Mouse (Mus musculus) adrenal gland (tissue): ENCODE data around the gene Crip2.

Experiments used
- intact Hi-C: fragments of 180-260 bp; cut with DNase I; formaldehyde crosslinking; loops from one replicate; pipeline ENCODE4 v1.15.1; 2025
- long read RNA-seq, 2 experiments: library from polyadenylated mRNA; unstranded; transcript quantifications; one replicate each; pipeline ENCODE4 v2.0.0; 2020; ENCODE audit warnings: borderline replicate concordance in 1 of 2; ENCODE audit not compliant: insufficient replicate concordance in 1 of 2

The Crip2 gene
- long read RNA-seq, experiment 1, transcript Crip2-201 (7 exons, 1,439 nt), result major isoform, 100 of 112 reads
- long read RNA-seq, experiment 1, partial matches to known transcripts, result 2 of 112 reads
- long read RNA-seq, experiment 1, other reads (novel, unspliced or antisense), result 6 of 112 reads
- long read RNA-seq, experiment 2, transcript Crip2-203 (6 exons, 647 nt), result minor isoform, 6 of 153 reads
- long read RNA-seq, experiment 2, transcript Crip2-201 (7 exons, 1,439 nt), result major isoform, 136 of 153 reads
- long read RNA-seq, experiment 2, partial matches to known transcripts, result 3 of 153 reads
- long read RNA-seq, experiment 2, other reads (novel, unspliced or antisense), result 5 of 153 reads

- intact Hi-C loops, result no loop called here
Observed at GRCm38 (mm10) chr12:113139908-113140615, at the start of gene Crip2. Gene Crip2 (plus strand): TSS chr12:113140236.

- intact Hi-C loops, result no loop called here
Observed at GRCm38 (mm10) chr12:113097040-113097439, 43.0 kb upstream of the Crip2 start.

GRCm38 (mm10) chr12:113097749-113098281, 42.2 kb upstream of the Crip2 start, which contains the start of gene Mta1:
Gene Mta1 (plus strand): TSS chr12:113098278.
- intact Hi-C loops, result no loop called here

- intact Hi-C loops, result no loop called here
Observed at GRCm38 (mm10) chr12:113098530-113099151, 41.4 kb upstream of the Crip2 start.

- intact Hi-C loops, result loop anchor here (5.0 kb wide), 1 partner anchor 97 kb away; the partner anchor contains the start of gene Brf1
Observed at GRCm38 (mm10) chr12:113099470-113100237, 40.4 kb upstream of the Crip2 start.

GRCm38 (mm10) chr12:113100448-113101076, 39.5 kb upstream of the Crip2 start:
- intact Hi-C loops, result loop anchor here (5.0 kb wide), 1 partner anchor 98 kb away; the partner anchor contains the start of gene Brf1

- intact Hi-C loops, result loop anchor here (5.0 kb wide), 1 partner anchor 99 kb away; the partner anchor contains the start of gene Brf1
Observed at GRCm38 (mm10) chr12:113101251-113101960, 38.6 kb upstream of the Crip2 start.

- intact Hi-C loops, result loop anchor here (5.0 kb wide), 1 partner anchor 100 kb away; the partner anchor contains the start of gene Brf1
Observed at GRCm38 (mm10) chr12:113102461-113102860, 37.6 kb upstream of the Crip2 start.

- intact Hi-C loops, result loop anchor here (5.0 kb wide), 1 partner anchor 102 kb away; the partner anchor contains the start of gene Brf1
Observed at GRCm38 (mm10) chr12:113103846-113104451, 36.1 kb upstream of the Crip2 start.

- intact Hi-C loops, result no loop called here
Observed at GRCm38 (mm10) chr12:113106386-113106785, 33.6 kb upstream of the Crip2 start.

- intact Hi-C loops, result no loop called here
Observed at GRCm38 (mm10) chr12:113107431-113108124, 32.5 kb upstream of the Crip2 start.

GRCm38 (mm10) chr12:113108528-113109283, 31.3 kb upstream of the Crip2 start:
- intact Hi-C loops, result no loop called here

- intact Hi-C loops, result no loop called here
Observed at GRCm38 (mm10) chr12:113109801-113110200, 30.2 kb upstream of the Crip2 start.

- intact Hi-C loops, result no loop called here
Observed at GRCm38 (mm10) chr12:113114141-113114540, 25.9 kb upstream of the Crip2 start.

- intact Hi-C loops, result loop anchor here (5.0 kb wide), 1 partner anchor 37 kb away; no protein-coding TSS in a partner anchor
Observed at GRCm38 (mm10) chr12:113114856-113115538, 25.0 kb upstream of the Crip2 start.

- intact Hi-C loops, result loop anchor here (5.0 kb wide), 1 partner anchor 33 kb away; no protein-coding TSS in a partner anchor
Observed at GRCm38 (mm10) chr12:113119516-113120410, 20.3 kb upstream of the Crip2 start.
